Mouse (Mus musculus): ENCODE data around the gene Cd300ld5. TPM values are rescaled to one million over a fixed set of nuclear protein-coding genes. Genes with fewer than 3 reads are reported as not detected.
"Not testable (repeated sequence)": the region's sequence is repeated elsewhere in the genome, so short reads cannot be mapped to it uniquely, and the experiment has no call there.

Cd300ld5 gene
- polyA plus RNA-seq, 1 experiment = 16.3 TPM

DNA sequence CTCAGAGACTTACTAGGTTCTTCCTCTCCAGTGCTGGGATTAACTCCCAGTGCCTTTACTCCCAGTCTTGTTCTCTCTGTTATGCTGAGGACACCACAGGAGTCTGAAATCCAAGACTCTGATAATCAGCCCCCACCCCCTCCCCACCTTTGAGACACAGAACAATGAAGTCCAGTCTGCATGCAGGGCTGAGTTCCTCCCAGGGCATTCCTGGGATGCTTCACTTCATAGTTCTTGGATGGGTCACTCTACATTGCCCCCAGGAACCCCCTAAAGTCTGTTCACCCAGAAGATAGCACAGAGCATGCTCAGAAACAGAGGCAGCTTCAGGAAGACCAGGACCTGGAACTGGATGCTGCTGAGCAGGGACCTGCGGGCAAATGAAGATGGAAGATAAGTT, 15.4 kb upstream of the Cd300ld5 start:
- Histone ChIP-seq H3K4me1 (ENCODE audit: control insufficient read depth, insufficient read depth, low read length) (peaks cover 21% of the 10 kb centered on the region), H3K27ac (ENCODE audit: insufficient read depth, low read depth, low read length) (no peak overlapping the region), H3K4me3 (ENCODE audit: insufficient read depth, low read length) (no peak overlapping the region)
- TF ChIP-seq POLR2A (IDR thresholded peaks at IDR 0.05; ENCODE audit: borderline replicate concordance, low read depth, low read length) (no peak), CTCF (IDR thresholded peaks at IDR 0.05; ENCODE audit: low read depth, low read length) (no peak)

DNA sequence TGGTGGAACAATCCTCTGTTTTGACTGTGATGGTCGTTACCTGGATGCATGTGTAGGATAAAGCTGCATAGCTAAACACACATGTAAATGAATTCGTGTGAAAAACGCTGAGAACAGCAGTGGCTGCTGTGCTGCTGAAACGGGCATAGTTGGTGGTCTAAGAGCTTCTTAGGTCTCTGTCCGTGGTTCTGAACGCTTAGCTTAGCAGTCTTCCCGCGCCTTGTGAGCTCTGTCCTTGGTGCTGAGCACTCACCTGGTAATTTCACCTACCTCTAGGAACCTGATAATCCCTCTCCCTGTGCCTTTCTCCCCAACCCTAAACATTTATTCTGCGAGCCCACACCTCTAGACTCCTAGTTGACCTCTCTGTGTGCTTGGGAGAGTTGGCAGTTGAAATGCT, 14.6 kb upstream of the Cd300ld5 start:
- peaks cover 28% of the 10 kb centered on the region for H3K4me1 ChIP-seq (ENCODE audit: control insufficient read depth, insufficient read depth, low read length)
- no peak overlapping the region for H3K4me3 ChIP-seq (ENCODE audit: insufficient read depth, low read length)
- TF ChIP-seq POLR2A (IDR thresholded peaks at IDR 0.05; ENCODE audit: borderline replicate concordance, low read depth, low read length) (no peak), CTCF (IDR thresholded peaks at IDR 0.05; ENCODE audit: low read depth, low read length) (no peak)
- no peak overlapping the region for H3K27ac ChIP-seq (ENCODE audit: insufficient read depth, low read depth, low read length)

DNA sequence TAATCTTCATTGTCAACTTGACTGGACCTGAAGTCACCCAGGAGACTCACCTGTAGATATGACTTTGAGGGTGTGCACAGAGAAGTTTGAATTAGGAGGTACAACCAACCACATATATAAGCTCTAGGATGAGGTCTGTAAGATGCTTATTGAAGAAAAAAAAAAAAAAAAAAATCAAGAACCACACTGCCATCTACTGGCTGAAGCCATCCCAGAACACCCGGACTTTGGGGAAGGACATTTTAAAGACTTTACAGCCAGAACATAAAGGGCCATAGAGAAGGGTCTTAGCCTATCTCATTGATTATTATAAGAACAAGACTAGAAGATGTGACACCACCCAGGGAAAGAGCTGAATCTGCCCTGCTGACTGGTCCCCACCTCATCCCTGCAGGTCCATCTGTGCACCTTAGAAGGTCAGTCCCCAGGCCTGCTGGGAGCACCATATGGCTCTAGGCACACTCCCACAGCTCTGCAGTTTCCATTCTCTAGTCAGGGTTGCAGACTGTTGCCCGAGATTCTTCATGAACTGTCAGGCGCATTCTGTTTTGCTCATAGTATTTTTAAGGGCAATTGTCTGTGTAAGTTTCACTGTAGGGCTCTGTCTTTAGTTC, 11.8 kb upstream of the Cd300ld5 start:
- TF ChIP-seq POLR2A (IDR thresholded peaks at IDR 0.05; ENCODE audit: borderline replicate concordance, low read depth, low read length) = no peak
- TF ChIP-seq CTCF (IDR thresholded peaks at IDR 0.05; ENCODE audit: low read depth, low read length) = no peak
- Histone ChIP-seq H3K4me1 (ENCODE audit: control insufficient read depth, insufficient read depth, low read length) (peaks cover 21% of the 10 kb centered on the region), H3K4me3 (ENCODE audit: insufficient read depth, low read length) (no peak overlapping the region), H3K27ac (ENCODE audit: insufficient read depth, low read depth, low read length) (no peak overlapping the region)

DNA sequence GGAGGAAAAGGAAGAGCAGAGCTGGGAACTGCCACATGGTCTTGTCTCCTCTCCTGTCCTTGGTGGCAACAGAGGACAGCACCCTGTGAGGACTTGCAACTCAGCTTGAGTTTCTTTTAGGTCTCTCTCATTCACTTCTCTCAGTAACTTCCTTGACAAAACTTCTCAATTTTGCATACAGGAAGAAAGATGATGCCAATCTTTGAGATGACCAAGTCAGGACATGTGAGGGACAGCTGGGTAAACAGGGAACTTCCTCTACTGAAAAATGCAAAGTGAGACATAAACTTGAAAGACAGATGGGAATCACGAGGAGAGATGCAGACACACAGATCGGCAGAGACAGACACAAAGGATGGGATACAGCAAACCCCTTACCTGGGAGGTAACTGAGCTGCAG, 10.7 kb upstream of the Cd300ld5 start, which contains the start of gene Cd300ld3:
Cd300ld3 (minus strand) TSS at position 151 of the 400 bp plus-strand sequence.
- peak within 1 kb of the TSS; percentile 85 for H3K27ac ChIP-seq (ENCODE audit: insufficient read depth, low read depth, low read length)

DNA sequence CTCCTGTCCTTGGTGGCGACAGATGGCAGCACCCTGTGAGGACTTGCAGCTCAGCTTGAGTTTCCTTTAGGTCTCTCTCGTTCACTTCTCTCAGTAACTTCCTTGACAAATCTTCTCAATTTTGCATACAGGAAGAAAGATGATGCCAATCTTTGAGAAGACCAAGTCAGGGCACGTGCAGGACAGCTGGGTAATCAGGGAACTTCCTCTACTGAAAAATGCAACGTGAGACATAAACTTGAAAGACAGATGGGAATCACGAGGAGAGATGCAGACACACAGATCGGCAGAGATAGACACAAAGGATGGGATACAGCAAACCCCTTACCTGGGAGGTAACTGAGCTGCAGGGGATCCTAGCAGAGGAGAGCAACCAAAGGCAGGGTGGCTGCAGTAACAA, 10.7 kb downstream of the Cd300ld5 start, which contains the start of gene Cd300ld4:
Cd300ld4 (minus strand) TSS at position 101 of the 400 bp plus-strand sequence.
- H3K4me3 ChIP-seq (ENCODE audit: insufficient read depth, low read length); H3K4me1 ChIP-seq (ENCODE audit: control insufficient read depth, insufficient read depth, low read length); H3K27ac ChIP-seq (ENCODE audit: insufficient read depth, low read depth, low read length): not testable (repeated sequence)

More for the DNA sequence above, 10.7 kb upstream of the Cd300ld5 start, which contains the start of gene Cd300ld3:
- TF ChIP-seq CTCF (IDR thresholded peaks at IDR 0.05; ENCODE audit: low read depth, low read length) (no peak), POLR2A (IDR thresholded peaks at IDR 0.05; ENCODE audit: borderline replicate concordance, low read depth, low read length) (no peak)
- Histone ChIP-seq H3K4me1 (ENCODE audit: control insufficient read depth, insufficient read depth, low read length) (peaks cover 17% of the 10 kb centered on the region), H3K4me3 (ENCODE audit: insufficient read depth, low read length) (peak within 1 kb of the TSS; percentile 31)

DNA sequence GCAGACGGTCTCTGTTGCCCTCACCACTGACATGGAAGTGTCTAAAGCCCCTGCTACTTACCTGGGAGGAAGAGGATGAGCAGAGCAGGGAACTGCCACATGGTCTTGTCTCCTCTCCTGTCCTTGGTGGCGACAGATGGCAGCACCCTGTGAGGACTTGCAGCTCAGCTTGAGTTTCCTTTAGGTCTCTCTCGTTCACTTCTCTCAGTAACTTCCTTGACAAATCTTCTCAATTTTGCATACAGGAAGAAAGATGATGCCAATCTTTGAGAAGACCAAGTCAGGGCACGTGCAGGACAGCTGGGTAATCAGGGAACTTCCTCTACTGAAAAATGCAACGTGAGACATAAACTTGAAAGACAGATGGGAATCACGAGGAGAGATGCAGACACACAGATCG, 21.5 kb downstream of the Cd300ld5 start, which contains the start of gene Cd300ld2:
Cd300ld2 (minus strand) TSS at position 101 of the 400 bp plus-strand sequence.
- H3K27ac ChIP-seq (ENCODE audit: insufficient read depth, low read depth, low read length); H3K4me3 ChIP-seq (ENCODE audit: insufficient read depth, low read length); H3K4me1 ChIP-seq (ENCODE audit: control insufficient read depth, insufficient read depth, low read length): not testable (repeated sequence)

DNA sequence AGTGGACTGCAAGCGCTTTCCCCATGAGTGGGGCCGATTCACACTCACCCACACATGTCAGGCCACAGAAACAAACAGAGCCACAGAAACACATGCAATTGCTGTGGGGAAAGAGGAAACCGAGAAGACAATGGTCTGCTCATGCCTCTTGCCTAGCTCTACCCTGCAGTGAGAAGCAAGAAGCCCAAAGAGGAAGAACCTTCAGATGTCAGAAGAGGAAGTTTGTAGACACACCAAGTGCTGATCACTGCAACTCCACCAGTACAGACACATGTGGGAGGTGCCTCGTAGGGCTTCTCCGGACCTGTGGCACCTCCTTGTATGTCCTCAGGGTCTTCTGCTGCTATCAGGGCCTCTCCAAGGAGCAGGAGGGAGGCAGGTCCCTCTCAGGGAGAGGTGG, 33.5 kb downstream of the Cd300ld5 start:
- TF ChIP-seq POLR2A (IDR thresholded peaks at IDR 0.05; ENCODE audit: borderline replicate concordance, low read depth, low read length) (no peak), CTCF (IDR thresholded peaks at IDR 0.05; ENCODE audit: low read depth, low read length) (no peak)
- H3K27ac ChIP-seq (ENCODE audit: insufficient read depth, low read depth, low read length) = peak overlapping the region; percentile 99
- peaks cover 45% of the 10 kb centered on the region for H3K4me1 ChIP-seq (ENCODE audit: control insufficient read depth, insufficient read depth, low read length)
- H3K4me3 ChIP-seq (ENCODE audit: insufficient read depth, low read length) = peak overlapping the region; percentile 44

DNA sequence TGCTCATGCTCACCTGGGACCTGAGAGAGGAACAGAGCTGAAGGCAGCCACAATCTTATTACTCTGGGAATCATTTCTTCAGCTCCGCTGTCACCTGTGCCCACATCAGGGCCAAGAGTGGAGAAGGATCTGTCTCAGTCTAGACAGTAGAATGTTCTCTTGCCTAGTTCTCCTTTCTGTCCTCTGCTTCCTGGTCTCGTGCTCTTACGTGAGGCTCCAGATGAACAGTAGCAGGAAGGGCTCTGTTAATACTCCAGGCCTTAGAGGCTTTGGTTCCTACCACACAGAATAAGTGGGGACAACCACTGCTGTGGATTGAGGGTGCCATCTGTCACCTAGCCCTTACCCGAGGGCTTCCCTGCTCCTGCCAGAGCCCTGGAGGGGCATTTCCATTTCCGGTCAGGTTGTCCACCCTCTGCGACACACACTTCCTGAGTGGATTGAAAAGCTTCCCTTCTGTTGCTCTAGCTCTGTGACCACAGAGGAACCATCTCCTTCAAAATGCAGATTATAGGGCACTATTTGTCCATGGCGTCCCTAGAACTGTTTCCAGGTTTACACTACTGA, 36.0 kb downstream of the Cd300ld5 start, which contains the start of gene Cd300c2:
Cd300c2 (minus strand) TSS at position 407 of the 567 bp plus-strand sequence.
- Histone ChIP-seq H3K4me3 (ENCODE audit: insufficient read depth, low read length) (peak within 1 kb of the TSS; percentile 59), H3K27ac (ENCODE audit: insufficient read depth, low read depth, low read length) (peak within 1 kb of the TSS; percentile 99), H3K4me1 (ENCODE audit: control insufficient read depth, insufficient read depth, low read length) (peaks cover 63% of the 10 kb centered on the region)
- TF ChIP-seq CTCF (IDR thresholded peaks at IDR 0.05; ENCODE audit: low read depth, low read length) (no peak), POLR2A (IDR thresholded peaks at IDR 0.05; ENCODE audit: borderline replicate concordance, low read depth, low read length) (no peak)

DNA sequence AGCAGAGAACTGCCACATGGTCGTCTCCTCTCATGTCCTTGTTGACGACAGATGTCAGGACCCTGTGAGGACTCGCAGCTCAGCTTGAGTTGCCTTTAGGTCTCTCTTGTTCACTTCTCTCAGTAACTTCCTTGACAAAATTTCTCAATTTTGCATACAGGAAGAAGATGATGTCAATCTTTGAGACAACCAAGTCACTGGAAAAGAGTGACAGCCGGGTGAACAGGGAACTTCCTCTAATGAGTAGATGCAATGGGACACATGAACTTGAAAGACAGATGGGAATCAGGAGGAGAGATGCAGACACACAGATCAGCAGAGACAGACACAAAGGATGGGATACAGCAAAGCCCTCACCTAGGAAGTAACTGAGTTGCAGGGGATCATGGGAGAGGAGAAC, 47.8 kb downstream of the Cd300ld5 start, which contains the start of gene Cd300ld:
Cd300ld (minus strand) TSS at position 130 of the 400 bp plus-strand sequence.
- TF ChIP-seq POLR2A (IDR thresholded peaks at IDR 0.05; ENCODE audit: borderline replicate concordance, low read depth, low read length) = no peak
- TF ChIP-seq CTCF (IDR thresholded peaks at IDR 0.05; ENCODE audit: low read depth, low read length) = no peak
- peak within 1 kb of the TSS; percentile 52 for H3K4me3 ChIP-seq (ENCODE audit: insufficient read depth, low read length)
- H3K27ac ChIP-seq (ENCODE audit: insufficient read depth, low read depth, low read length) = peak within 1 kb of the TSS; percentile 84
- H3K4me1 ChIP-seq (ENCODE audit: control insufficient read depth, insufficient read depth, low read length) = peaks cover 34% of the 10 kb centered on the region

DNA sequence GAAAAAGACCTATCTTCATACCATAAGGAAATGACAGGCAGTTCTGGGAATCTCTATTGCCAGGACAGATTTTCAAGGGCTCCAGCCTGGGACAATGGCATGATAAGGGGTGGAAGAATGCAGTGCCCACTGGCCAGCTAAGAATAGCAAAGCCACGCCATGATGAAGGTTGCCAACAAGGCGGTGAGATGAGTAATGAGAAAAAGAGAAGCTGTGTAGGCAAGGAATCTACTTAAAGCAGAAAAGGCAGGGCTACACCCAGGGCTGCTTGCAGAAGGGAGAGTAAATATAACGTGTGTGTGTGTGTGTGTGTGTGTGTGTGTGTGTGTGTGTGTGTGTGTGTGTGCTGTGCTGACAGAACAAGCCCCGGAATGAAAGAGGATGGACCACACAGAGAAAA, 55.7 kb downstream of the Cd300ld5 start:
- Histone ChIP-seq H3K27ac (ENCODE audit: insufficient read depth, low read depth, low read length) (peak overlapping the region; percentile 44), H3K4me3 (ENCODE audit: insufficient read depth, low read length) (no peak overlapping the region), H3K4me1 (ENCODE audit: control insufficient read depth, insufficient read depth, low read length) (peaks cover 16% of the 10 kb centered on the region)
- TF ChIP-seq POLR2A (IDR thresholded peaks at IDR 0.05; ENCODE audit: borderline replicate concordance, low read depth, low read length) (no peak), CTCF (IDR thresholded peaks at IDR 0.05; ENCODE audit: low read depth, low read length) (no peak)

Other genes with a start within 250 kb of the Cd300ld5 start
- gene Btbd17, start 241.8 kb downstream of the Cd300ld5 start, polyA plus RNA-seq (2012; ENCODE audit: insufficient read depth, insufficient read length, missing spikeins) = not detected in 2 replicates
- not detected in 2 replicates for gene Gpr142, start 238.8 kb downstream of the Cd300ld5 start, polyA plus RNA-seq (2012; ENCODE audit: insufficient read depth, insufficient read length, missing spikeins)
- gene Gprc5c, start 186.6 kb downstream of the Cd300ld5 start, polyA plus RNA-seq (2012; ENCODE audit: insufficient read depth, insufficient read length, missing spikeins) = 35.4 and 38.0 TPM in 2 replicates
- 202 and 239 TPM in 2 replicates for gene Cd300a, start 147.7 kb downstream of the Cd300ld5 start, polyA plus RNA-seq (2012; ENCODE audit: insufficient read depth, insufficient read length, missing spikeins)
- gene Cd300lb, start 103.4 kb downstream of the Cd300ld5 start, polyA plus RNA-seq (2012; ENCODE audit: insufficient read depth, insufficient read length, missing spikeins) = 194 and 220 TPM in 2 replicates
- 1.5 and 1.7 TPM in 2 replicates for gene Cd300c, start 68.6 kb downstream of the Cd300ld5 start, polyA plus RNA-seq (2012; ENCODE audit: insufficient read depth, insufficient read length, missing spikeins)
- 112 and 116 TPM in 2 replicates for gene Cd300ld, start 47.8 kb downstream of the Cd300ld5 start, polyA plus RNA-seq (2012; ENCODE audit: insufficient read depth, insufficient read length, missing spikeins)
- 447 and 482 TPM in 2 replicates for gene Cd300c2, start 35.9 kb downstream of the Cd300ld5 start, polyA plus RNA-seq (2012; ENCODE audit: insufficient read depth, insufficient read length, missing spikeins)
- gene Cd300ld2, start 21.6 kb downstream of the Cd300ld5 start, polyA plus RNA-seq (2012; ENCODE audit: insufficient read depth, insufficient read length, missing spikeins) = 3.4 and 5.1 TPM in 2 replicates
- 28.8 and 32.2 TPM in 2 replicates for gene Cd300ld4, start 10.8 kb downstream of the Cd300ld5 start, polyA plus RNA-seq (2012; ENCODE audit: insufficient read depth, insufficient read length, missing spikeins)
- gene Cd300ld3, start 10.6 kb upstream of the Cd300ld5 start, polyA plus RNA-seq (2012; ENCODE audit: insufficient read depth, insufficient read length, missing spikeins) = 542 and 670 TPM in 2 replicates
- gene Cd300e, start 24.4 kb upstream of the Cd300ld5 start, polyA plus RNA-seq (2012; ENCODE audit: insufficient read depth, insufficient read length, missing spikeins) = 10.0 and 11.1 TPM in 2 replicates
- not detected in 2 replicates for gene Rab37, start 53.7 kb upstream of the Cd300ld5 start, polyA plus RNA-seq (2012; ENCODE audit: insufficient read depth, insufficient read length, missing spikeins)
- gene Cd300lf, start 96.2 kb upstream of the Cd300ld5 start, polyA plus RNA-seq (2012; ENCODE audit: insufficient read depth, insufficient read length, missing spikeins) = 1.9 and 2.9 TPM in 2 replicates
- gene Slc9a3r1, start 125.6 kb upstream of the Cd300ld5 start, polyA plus RNA-seq (2012; ENCODE audit: insufficient read depth, insufficient read length, missing spikeins) = 76.2 and 78.8 TPM in 2 replicates
- gene Tmem104, start 149.7 kb upstream of the Cd300ld5 start, polyA plus RNA-seq (2012; ENCODE audit: insufficient read depth, insufficient read length, missing spikeins) = 40.2 and 42.7 TPM in 2 replicates
- 23.5 and 24.0 TPM in 2 replicates for gene Nat9, start 150.1 kb upstream of the Cd300ld5 start, polyA plus RNA-seq (2012; ENCODE audit: insufficient read depth, insufficient read length, missing spikeins)
- gene Grin2c, start 229.5 kb upstream of the Cd300ld5 start, polyA plus RNA-seq (2012; ENCODE audit: insufficient read depth, insufficient read length, missing spikeins) = not detected in 2 replicates
- 7.8 and 9.6 TPM in 2 replicates for gene Fdxr, start 239.3 kb upstream of the Cd300ld5 start, polyA plus RNA-seq (2012; ENCODE audit: insufficient read depth, insufficient read length, missing spikeins)